Mouse (Mus musculus) spleen, postnatal 4 days (tissue): ENCODE measurements around the gene Ccdc126.
A peak's percentile ranks its signal among the peaks of the same experiment; 100 is the strongest.
"Not testable (repeated sequence)": the region's sequence is repeated elsewhere in the genome, so short reads cannot be mapped to it uniquely, and the experiment has no call there.

ENCODE experiments used
- DNase-seq, 2 experiments: peaks; one replicate each; pipeline ENCODE4 v3.0.0; 2022; ENCODE audit warnings: low spot score in 2 of 2

The Ccdc126 gene

GRCm38 (mm10) chr6:49318966-49319594 lies at the start of gene Ccdc126:
Ccdc126 (plus strand) TSS chr6:49319274.
- peak; percentile 91 to 93 for DNase-seq

GRCm38 (mm10) chr6:49269923-49270322 lies 49.2 kb upstream of the Ccdc126 start:
- DNase-seq: no peak

- DNase-seq: no peak
Measured at GRCm38 (mm10) chr6:49271815-49272214, 47.3 kb upstream of the Ccdc126 start.

- DNase-seq: no peak
Measured at GRCm38 (mm10) chr6:49272863-49273262, 46.2 kb upstream of the Ccdc126 start.

GRCm38 (mm10) chr6:49273934-49274333 lies 45.1 kb upstream of the Ccdc126 start:
- no peak for DNase-seq

GRCm38 (mm10) chr6:49274416-49275091 lies 44.5 kb upstream of the Ccdc126 start:
- no peak for DNase-seq

GRCm38 (mm10) chr6:49275296-49275695 lies 43.8 kb upstream of the Ccdc126 start:
- DNase-seq: no peak

- DNase-seq: no peak
Measured at GRCm38 (mm10) chr6:49280942-49281341, 38.1 kb upstream of the Ccdc126 start.

GRCm38 (mm10) chr6:49282122-49282521 lies 37.0 kb upstream of the Ccdc126 start:
- no peak for DNase-seq

GRCm38 (mm10) chr6:49298286-49298685 lies 20.8 kb upstream of the Ccdc126 start:
- no peak for DNase-seq

- DNase-seq: not testable (repeated sequence)
Measured at GRCm38 (mm10) chr6:49314821-49315220, 4.3 kb upstream of the Ccdc126 start.

- DNase-seq: no peak
Measured at GRCm38 (mm10) chr6:49319595-49320315, 681 bp downstream of the Ccdc126 start.

- DNase-seq: no peak
Measured at GRCm38 (mm10) chr6:49321341-49321740, 2.3 kb downstream of the Ccdc126 start.

GRCm38 (mm10) chr6:49322056-49322455 lies 3.0 kb downstream of the Ccdc126 start:
- no peak for DNase-seq

GRCm38 (mm10) chr6:49322986-49323385 lies 3.9 kb downstream of the Ccdc126 start:
- no peak for DNase-seq

GRCm38 (mm10) chr6:49324528-49324927 lies 5.5 kb downstream of the Ccdc126 start:
- no peak for DNase-seq

- no peak for DNase-seq
Measured at GRCm38 (mm10) chr6:49325294-49325693, 6.2 kb downstream of the Ccdc126 start.

GRCm38 (mm10) chr6:49326846-49327245 lies 7.8 kb downstream of the Ccdc126 start:
- DNase-seq: no peak

GRCm38 (mm10) chr6:49331369-49332059 lies 12.4 kb downstream of the Ccdc126 start:
- no peak for DNase-seq

GRCm38 (mm10) chr6:49332060-49332370 lies 12.9 kb downstream of the Ccdc126 start:
- DNase-seq: no peak

- no peak for DNase-seq
Measured at GRCm38 (mm10) chr6:49338566-49338965, 19.5 kb downstream of the Ccdc126 start.

GRCm38 (mm10) chr6:49339145-49339544 lies 20.1 kb downstream of the Ccdc126 start:
- DNase-seq: no peak
